Mouse (Mus musculus): ENCODE measurements around the gene Zfp830. TPM values are rescaled to one million over a fixed set of nuclear protein-coding genes. Genes with fewer than 3 reads are reported as not detected.

Gene Zfp830
- 24.9 and 26.4 TPM in 2 replicates for polyA plus RNA-seq (2016; fragmentation: Nextera tagmentation; extraction: Ambion mirVana)

- Histone ChIP-seq H3K27me3 (replicated peaks) (no peaks in the 10 kb centered on the region; the same call in 1 of the 2 replicates), H3K36me3 (peaks cover 23% of the 10 kb centered on the region), H3K9ac (peak within 1 kb of the TSS; percentile 88), H3K4me3 (peak within 1 kb of the TSS; percentile 89), H3K27ac (peak within 1 kb of the TSS; percentile 95), H3K9me3 (replicated peaks) (no peaks in the 10 kb centered on the region), H3K4me2 (peak within 1 kb of the TSS; percentile 94), H3K4me1 (peaks cover 32% of the 10 kb centered on the region)
- WGBS (ENCODE audit: insufficient replicate concordance) = under 1% methylated on average over 44 of the region's 44 CpGs
- ATAC-seq = peak; percentile 99
Observed at GRCm38 (mm10) chr11:82763742-82764437, at the start of gene Zfp830, which contains the start of gene Cct6b. Gene Zfp830 (plus strand): TSS chr11:82764345. Gene Cct6b (minus strand): TSS chr11:82764321.

GRCm38 (mm10) chr11:82719294-82719693 lies 44.9 kb upstream of the Zfp830 start:
- H3K27me3 ChIP-seq (replicated peaks) = no peaks in the 10 kb centered on the region
- H3K36me3 ChIP-seq = no peaks in the 10 kb centered on the region
- no peaks in the 10 kb centered on the region for H3K4me1 ChIP-seq
- H3K4me2 ChIP-seq = no peak overlapping the region
- H3K4me3 ChIP-seq = no peak overlapping the region
- H3K9me3 ChIP-seq (replicated peaks) = no peaks in the 10 kb centered on the region
- no peak overlapping the region for H3K9ac ChIP-seq
- WGBS (ENCODE audit: insufficient replicate concordance) = 55% methylated on average over 12 of the region's 12 CpGs
- no peak for ATAC-seq
- H3K27ac ChIP-seq = no peak overlapping the region

- 75% methylated on average over 2 of the region's 2 CpGs for WGBS (ENCODE audit: insufficient replicate concordance)
- no peak overlapping the region for H3K27ac ChIP-seq
- no peaks in the 10 kb centered on the region for H3K4me1 ChIP-seq
- no peak overlapping the region for H3K4me3 ChIP-seq
- peaks cover 3% of the 10 kb centered on the region for H3K9me3 ChIP-seq (replicated peaks)
- H3K4me2 ChIP-seq = no peak overlapping the region
- H3K27me3 ChIP-seq (replicated peaks) = 0 out of 2 replicates have a peak, but pooled peaks cover 13% of the 10 kb centered on the region
- ATAC-seq = no peak
- H3K9ac ChIP-seq = no peak overlapping the region
- no peaks in the 10 kb centered on the region for H3K36me3 ChIP-seq
Observed at GRCm38 (mm10) chr11:82726862-82727261, 37.3 kb upstream of the Zfp830 start.

- Histone ChIP-seq H3K4me3 (no peak overlapping the region), H3K4me2 (no peak overlapping the region), H3K4me1 (no peaks in the 10 kb centered on the region), H3K36me3 (no peaks in the 10 kb centered on the region), H3K27me3 (replicated peaks) (0 out of 2 replicates have a peak, but pooled peaks cover 7% of the 10 kb centered on the region), H3K27ac (no peak overlapping the region), H3K9me3 (replicated peaks) (no peaks in the 10 kb centered on the region), H3K9ac (no peak overlapping the region)
- no peak for ATAC-seq
Observed at GRCm38 (mm10) chr11:82734227-82734626, 29.9 kb upstream of the Zfp830 start.

- Histone ChIP-seq H3K4me1 (no peaks in the 10 kb centered on the region), H3K27me3 (replicated peaks) (no peaks in the 10 kb centered on the region; the same call in 1 of the 2 replicates), H3K9me3 (replicated peaks) (no peaks in the 10 kb centered on the region), H3K4me2 (no peak overlapping the region), H3K36me3 (no peaks in the 10 kb centered on the region), H3K9ac (no peak overlapping the region), H3K27ac (no peak overlapping the region), H3K4me3 (no peak overlapping the region)
- no peak for ATAC-seq
Observed at GRCm38 (mm10) chr11:82739006-82739405, 25.1 kb upstream of the Zfp830 start.

GRCm38 (mm10) chr11:82746138-82746537 lies 18.0 kb upstream of the Zfp830 start:
- Histone ChIP-seq H3K4me2 (no peak overlapping the region; the same call in 1 of the 2 replicates), H3K36me3 (no peaks in the 10 kb centered on the region), H3K4me3 (no peak overlapping the region), H3K9me3 (replicated peaks) (no peaks in the 10 kb centered on the region), H3K9ac (no peak overlapping the region), H3K27me3 (replicated peaks) (peaks cover 6% of the 10 kb centered on the region; the same call in 1 of the 2 replicates), H3K27ac (no peak overlapping the region), H3K4me1 (peaks cover 9% of the 10 kb centered on the region)
- WGBS (ENCODE audit: insufficient replicate concordance) = 19% methylated on average over 6 of the region's 6 CpGs
- no peak for ATAC-seq

- no peaks in the 10 kb centered on the region for H3K36me3 ChIP-seq
- ATAC-seq = peak; percentile 74
- peak overlapping the region; percentile 40 for H3K4me3 ChIP-seq
- no peaks in the 10 kb centered on the region for H3K9me3 ChIP-seq (replicated peaks)
- peak overlapping the region; percentile 55 for H3K9ac ChIP-seq
- H3K27ac ChIP-seq = peak overlapping the region; percentile 70
- H3K27me3 ChIP-seq (replicated peaks) = peaks cover 6% of the 10 kb centered on the region; the same call in 1 of the 2 replicates
- H3K4me2 ChIP-seq = peak overlapping the region; percentile 61
- H3K4me1 ChIP-seq = peaks cover 9% of the 10 kb centered on the region
- 17% methylated on average over 8 of the region's 8 CpGs for WGBS (ENCODE audit: insufficient replicate concordance)
Observed at GRCm38 (mm10) chr11:82746857-82747366, 17.2 kb upstream of the Zfp830 start.

GRCm38 (mm10) chr11:82752349-82753115 lies 11.6 kb upstream of the Zfp830 start:
- Histone ChIP-seq H3K9me3 (replicated peaks) (no peaks in the 10 kb centered on the region), H3K27ac (no peak overlapping the region), H3K4me3 (no peak overlapping the region), H3K27me3 (replicated peaks) (no peaks in the 10 kb centered on the region), H3K4me2 (no peak overlapping the region), H3K36me3 (no peaks in the 10 kb centered on the region), H3K9ac (no peak overlapping the region), H3K4me1 (peaks cover 3% of the 10 kb centered on the region; the same call in 1 of the 2 replicates)
- ATAC-seq = no peak
- 64% methylated on average over 6 of the region's 6 CpGs for WGBS (ENCODE audit: insufficient replicate concordance)

GRCm38 (mm10) chr11:82755919-82756318 lies 8.2 kb upstream of the Zfp830 start:
- H3K9ac ChIP-seq = no peak overlapping the region
- no peak overlapping the region for H3K4me2 ChIP-seq
- ATAC-seq = no peak
- H3K9me3 ChIP-seq (replicated peaks) = no peaks in the 10 kb centered on the region
- H3K27me3 ChIP-seq (replicated peaks) = no peaks in the 10 kb centered on the region; the same call in 1 of the 2 replicates
- H3K4me3 ChIP-seq = no peak overlapping the region
- 72% methylated on average over 1 of the region's 1 CpGs for WGBS (ENCODE audit: insufficient replicate concordance)
- peaks cover 3% of the 10 kb centered on the region; the same call in 1 of the 2 replicates for H3K4me1 ChIP-seq
- H3K27ac ChIP-seq = no peak overlapping the region
- no peaks in the 10 kb centered on the region for H3K36me3 ChIP-seq

GRCm38 (mm10) chr11:82762286-82762829 lies 1.8 kb upstream of the Zfp830 start:
- H3K27me3 ChIP-seq (replicated peaks) = no peaks in the 10 kb centered on the region; the same call in 1 of the 2 replicates
- peaks cover 16% of the 10 kb centered on the region for H3K36me3 ChIP-seq
- H3K4me3 ChIP-seq = no peak overlapping the region
- 78% methylated on average over 6 of the region's 6 CpGs for WGBS (ENCODE audit: insufficient replicate concordance)
- no peak overlapping the region for H3K27ac ChIP-seq
- no peaks in the 10 kb centered on the region for H3K9me3 ChIP-seq (replicated peaks)
- peaks cover 32% of the 10 kb centered on the region for H3K4me1 ChIP-seq
- H3K9ac ChIP-seq = no peak overlapping the region
- no peak for ATAC-seq
- no peak overlapping the region for H3K4me2 ChIP-seq

- peak overlapping the region; percentile 95 for H3K27ac ChIP-seq
- peak overlapping the region; percentile 88 for H3K9ac ChIP-seq
- H3K9me3 ChIP-seq (replicated peaks) = no peaks in the 10 kb centered on the region
- H3K4me3 ChIP-seq = peak overlapping the region; percentile 89
- no peak for ATAC-seq
- peak overlapping the region; percentile 94 for H3K4me2 ChIP-seq
- H3K27me3 ChIP-seq (replicated peaks) = no peaks in the 10 kb centered on the region; the same call in 1 of the 2 replicates
- H3K4me1 ChIP-seq = peaks cover 32% of the 10 kb centered on the region
- WGBS (ENCODE audit: insufficient replicate concordance) = 16% methylated on average over 4 of the region's 4 CpGs
- peaks cover 16% of the 10 kb centered on the region for H3K36me3 ChIP-seq
Observed at GRCm38 (mm10) chr11:82763261-82763660, 884 bp upstream of the Zfp830 start.

All from liver, embryonic 12.5 days (tissue).